Mouse (Mus musculus) skeletal muscle tissue, adult 2 months (tissue): Measurements from ENCODE around the gene Gm11027.
A peak's percentile ranks its signal among the peaks of the same experiment; 100 is the strongest.

Source experiments
- DNase-seq: peaks from one replicate; pipeline ENCODE4 v3.0.0-alpha.2; 2012; ENCODE audit warnings: low read depth, low spot score

Gene Gm11027

DNA sequence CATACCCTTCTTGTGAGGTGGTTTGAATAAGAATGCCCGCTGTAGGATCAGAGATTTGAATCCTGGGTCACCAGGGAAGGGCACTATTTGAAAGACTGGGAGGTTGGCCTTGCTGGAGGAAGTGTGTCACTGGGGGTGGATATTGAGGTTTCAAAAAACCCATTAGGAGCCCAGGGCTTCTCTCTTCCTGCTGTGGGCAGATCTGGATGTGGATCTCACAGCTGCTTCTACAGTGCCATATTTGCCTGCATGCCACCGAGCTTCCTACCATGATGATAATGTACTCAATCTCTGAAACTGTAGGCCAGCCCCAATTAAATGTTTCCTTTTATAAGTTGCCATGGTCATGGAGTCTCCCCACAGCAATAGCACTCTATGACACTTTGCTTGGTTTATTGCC lies 4.0 kb downstream of the Gm11027 start:
- DNase-seq = no peak

DNA sequence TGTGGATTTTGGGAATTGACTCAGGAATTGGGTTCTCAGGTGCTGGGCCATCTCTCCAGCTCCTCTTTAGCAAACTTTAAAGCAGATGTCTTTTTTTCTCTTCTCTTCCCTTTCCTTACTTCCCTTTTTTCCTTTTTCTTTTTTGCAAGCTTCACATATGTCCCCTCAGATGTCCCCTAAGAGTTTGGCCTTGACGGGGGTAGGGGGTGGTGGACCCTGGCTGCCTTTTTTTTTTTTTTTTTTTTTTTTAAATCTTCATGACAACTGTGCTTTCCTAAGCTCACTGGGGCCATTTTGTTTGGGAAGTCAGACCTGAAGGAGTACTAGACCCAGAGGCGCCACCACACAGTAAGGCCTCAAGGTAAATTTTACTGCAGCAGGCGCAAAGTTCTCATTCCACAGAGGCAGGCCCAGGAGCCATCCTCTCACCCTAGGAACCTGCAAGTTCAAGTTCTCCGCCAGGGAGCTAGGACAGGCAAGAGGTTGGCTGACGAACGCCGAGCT lies 5.0 kb downstream of the Gm11027 start:
- DNase-seq = no peak

DNA sequence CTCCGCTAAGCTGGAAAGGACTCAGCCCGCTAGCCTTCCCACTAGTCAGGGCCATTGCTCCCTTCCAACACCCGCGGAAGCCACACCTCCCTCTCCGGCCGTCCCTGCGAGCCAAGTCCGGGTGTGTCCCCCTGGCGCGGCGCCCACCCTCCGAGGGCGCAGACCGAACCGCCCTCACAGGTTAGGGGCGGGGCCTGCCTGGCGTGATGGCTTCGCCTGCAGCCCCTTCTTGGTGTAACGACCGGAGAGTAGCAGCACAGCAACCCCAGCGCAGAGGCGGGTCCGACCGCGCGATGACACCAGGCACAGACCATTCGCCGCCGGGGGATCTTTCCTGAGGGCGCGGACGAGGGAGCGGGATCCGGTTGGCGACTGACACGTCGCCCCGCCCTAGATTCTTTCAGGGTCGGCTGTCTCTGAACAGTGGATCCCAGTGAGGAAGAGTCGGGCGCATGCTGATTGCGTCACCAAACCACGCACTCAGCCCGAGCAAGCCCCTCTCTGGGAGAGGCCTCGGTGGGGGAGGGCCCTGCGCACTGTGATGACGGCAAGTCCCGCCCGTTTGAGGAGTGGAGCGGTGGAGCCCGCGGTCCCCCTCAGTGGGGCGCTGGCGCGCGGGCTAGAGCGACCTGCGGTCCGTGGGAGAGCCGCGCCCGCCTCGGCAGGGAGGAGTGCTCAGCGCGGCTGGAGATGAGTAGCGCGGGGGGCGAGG lies 5.6 kb downstream of the Gm11027 start, which contains the start of gene Esyt2:
TSS of gene Esyt2 (plus strand) at position 544 of the 712 bp plus-strand sequence.
- DNase-seq = peak; percentile 99

DNA sequence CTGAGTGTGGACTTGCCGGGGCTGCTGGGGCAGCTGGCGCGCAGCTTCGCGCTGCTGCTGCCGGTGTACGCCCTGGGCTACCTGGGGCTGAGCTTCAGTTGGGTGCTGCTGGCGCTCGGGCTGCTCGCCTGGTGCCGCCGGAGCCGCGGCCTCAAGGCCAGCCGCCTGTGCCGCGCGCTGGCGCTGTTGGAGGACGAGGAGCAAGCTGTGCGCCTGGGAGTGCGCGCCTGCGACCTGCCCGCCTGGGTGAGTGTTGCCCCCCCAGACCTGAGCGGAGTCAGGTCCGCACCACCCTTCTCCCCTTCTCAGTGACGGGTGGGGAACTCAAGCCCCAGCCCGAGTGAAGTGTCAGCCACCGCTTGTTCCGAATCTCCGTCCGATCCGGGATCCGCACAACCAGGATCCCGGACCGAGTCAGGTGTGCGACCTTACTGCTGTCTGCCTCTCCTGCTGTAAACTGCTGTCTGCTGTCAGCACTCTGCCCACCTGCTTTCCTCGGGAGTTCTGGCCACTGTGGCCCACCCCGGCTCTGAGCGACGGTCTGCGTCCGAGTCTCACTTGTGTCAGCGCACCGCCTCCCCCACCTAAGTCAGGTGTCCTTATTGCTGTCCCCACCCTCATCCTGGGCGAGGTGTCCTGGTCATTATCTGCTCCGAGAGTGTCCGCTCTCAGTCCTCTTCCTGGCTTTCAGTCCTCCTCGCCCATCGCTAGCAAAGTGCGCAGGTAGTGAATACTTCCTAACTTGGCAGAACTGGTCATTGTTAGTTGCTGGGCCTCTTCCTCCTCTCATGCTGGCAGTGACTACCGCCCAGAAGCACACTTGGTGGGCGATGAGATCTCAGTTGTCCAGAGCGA lies 6.5 kb downstream of the Gm11027 start:
- peak; percentile 40 for DNase-seq

DNA sequence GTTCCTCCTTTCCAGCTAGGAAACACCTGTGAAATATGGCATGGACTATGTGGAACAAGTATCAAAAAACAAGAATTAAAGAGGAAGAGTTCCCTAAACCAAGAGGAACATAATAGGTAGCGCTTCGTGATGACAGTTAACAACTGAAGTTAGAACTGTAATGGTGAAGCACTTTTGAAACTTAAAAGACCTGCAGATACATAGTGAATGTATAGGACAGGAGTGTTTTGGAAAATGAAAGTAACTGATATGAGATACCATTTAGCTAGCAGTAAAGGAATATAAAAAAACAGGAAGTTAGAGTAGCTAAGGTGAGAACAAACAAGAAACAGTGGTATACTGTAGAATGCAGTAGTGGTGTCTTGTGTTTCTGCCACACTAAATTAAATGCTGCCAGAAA lies 7.7 kb downstream of the Gm11027 start:
- no peak for DNase-seq

DNA sequence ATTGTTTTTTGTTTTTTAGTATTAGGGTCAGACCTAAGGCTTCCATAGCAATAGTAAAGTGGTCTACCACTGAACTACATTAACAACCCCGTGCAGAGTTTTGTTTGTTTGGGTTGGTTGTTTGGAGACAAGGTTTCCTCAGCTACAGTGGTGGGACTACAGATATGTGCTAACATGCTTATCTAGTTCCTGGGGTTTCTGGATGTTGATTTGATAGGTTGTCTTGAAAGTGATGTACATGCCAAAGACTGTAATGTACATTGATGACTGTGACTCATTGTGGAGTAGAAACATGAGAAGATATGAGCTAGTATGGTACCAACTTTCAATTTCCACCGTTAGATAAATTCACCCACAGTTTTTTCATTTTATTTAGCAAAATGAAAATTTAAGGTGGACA lies 8.3 kb downstream of the Gm11027 start:
- DNase-seq = no peak

DNA sequence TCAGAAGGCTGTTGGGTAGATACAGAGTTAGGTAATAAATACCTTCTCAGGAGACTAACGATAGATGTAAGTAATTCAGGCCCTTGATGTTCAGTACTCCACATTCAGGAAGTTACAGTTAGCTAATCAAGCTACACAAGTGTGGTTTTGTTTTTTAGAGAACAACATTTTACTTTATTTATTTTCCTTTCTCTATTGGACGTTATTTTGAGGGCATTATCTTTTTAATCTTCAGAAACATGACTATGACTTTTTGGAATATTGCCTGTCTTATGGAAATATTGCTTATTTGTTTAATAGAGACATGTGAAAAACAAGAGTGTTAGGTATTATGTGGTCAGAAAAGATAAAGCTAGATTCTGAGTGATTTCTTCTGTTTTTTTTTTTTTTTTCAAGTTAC lies 18.0 kb downstream of the Gm11027 start:
- no peak for DNase-seq

DNA sequence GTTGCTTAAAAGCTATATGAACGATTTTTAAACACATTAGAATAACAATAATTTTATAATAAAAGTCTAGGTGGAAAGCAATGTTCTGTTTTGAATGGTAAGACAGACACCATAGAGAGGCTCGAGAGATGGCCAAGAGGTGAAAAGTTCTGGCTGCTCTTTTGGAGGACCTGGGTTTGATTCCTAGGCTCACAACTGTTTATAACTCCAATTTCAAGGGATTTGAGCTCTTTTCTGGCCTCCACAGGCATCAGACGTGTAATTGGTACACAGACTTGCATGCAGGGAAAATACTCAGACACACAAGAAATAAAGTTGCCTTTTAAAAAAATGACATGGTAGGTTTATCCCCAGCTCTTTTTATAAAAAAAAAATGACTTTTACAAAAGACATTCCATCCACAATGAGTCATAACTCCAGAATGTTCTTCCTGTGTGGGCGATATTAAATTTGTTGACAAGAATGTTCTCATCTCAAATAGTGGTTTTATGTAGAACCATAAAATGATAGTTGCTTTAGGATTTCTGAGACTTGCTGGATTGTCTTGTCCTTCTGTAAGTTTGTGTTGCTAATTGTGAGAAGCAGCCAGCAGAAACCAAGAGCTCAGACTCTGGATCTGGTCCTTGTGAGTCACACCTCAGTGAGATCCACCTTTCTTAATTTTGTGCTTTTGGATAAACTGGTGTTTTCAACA lies 18.6 kb downstream of the Gm11027 start:
- peak; percentile 15 for DNase-seq

DNA sequence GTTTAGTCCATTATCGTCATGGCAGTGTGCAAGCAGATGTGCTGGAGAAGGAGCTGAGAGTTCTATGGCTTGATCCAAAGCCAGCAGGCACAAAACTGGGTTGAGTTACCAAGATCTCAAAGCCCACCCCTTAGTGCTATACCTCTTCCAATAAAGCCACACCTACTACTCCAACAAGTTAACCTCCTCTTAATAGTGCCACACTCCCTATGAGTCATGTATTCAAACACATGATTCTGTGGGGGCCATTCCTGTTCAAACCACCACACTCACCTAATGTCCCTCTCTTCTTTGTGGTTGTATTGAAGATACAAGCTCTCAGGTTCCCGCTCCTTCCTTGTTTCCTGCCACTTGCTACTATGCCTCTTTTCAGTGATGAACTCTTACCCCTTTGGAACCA lies 24.7 kb downstream of the Gm11027 start:
- no peak for DNase-seq

DNA sequence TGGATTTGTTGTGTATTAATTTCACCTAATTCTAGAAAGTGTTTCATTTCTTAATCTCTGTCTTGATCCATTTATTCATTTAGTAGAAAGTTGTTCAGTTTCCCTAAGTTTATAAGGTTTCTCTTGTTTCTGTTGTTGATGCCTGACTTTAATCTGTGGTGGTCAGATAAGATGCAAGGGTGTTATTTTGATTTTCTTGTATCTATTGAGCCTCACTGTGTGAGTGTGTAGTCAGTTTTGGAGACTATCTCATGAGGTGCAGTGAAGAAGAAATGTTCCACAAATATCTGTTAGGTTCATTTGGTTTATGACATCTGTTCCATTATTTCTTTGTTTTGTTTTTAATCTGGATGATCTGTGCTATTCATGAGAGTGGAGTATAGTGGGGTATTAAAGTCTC lies 27.0 kb downstream of the Gm11027 start:
- no peak for DNase-seq

DNA sequence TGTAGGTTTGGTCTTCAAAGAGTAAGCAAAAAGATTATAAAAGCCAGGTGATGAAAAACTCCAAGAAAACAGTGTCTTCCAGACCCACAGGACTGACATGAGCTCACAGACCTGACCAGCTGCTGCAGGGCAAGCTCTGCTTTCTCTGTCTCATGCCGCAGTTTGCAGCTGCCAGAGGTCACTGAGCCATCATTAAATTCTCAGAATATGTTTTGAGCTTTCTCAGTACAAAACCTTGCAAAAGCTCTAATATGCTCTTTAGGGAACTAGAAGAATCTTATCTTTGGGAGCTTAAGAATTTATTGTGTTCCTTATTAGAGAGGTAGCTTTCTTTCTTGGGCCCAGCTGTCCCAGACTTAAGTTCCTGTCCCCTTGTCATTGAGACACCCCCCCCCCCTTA lies 30.9 kb downstream of the Gm11027 start:
- DNase-seq = no peak

DNA sequence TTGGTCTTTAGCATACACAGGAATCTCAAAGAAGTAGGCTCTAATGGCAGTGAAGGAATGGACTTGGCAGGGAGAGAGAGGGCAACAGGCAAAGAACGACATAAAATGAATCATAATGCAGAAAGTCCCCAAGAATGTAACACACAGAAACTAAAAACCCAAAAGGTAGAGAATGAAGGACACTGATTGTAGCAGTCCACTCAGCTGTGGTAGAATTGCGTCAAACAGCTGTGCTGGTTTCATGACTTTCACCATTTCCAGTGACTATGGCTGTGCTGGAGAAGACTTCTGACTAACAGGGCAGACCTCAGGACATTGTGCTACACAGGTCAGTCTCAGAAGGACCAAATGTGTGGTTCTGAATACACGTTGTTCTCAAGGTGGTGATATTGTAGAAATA lies 32.7 kb downstream of the Gm11027 start:
- DNase-seq = no peak

DNA sequence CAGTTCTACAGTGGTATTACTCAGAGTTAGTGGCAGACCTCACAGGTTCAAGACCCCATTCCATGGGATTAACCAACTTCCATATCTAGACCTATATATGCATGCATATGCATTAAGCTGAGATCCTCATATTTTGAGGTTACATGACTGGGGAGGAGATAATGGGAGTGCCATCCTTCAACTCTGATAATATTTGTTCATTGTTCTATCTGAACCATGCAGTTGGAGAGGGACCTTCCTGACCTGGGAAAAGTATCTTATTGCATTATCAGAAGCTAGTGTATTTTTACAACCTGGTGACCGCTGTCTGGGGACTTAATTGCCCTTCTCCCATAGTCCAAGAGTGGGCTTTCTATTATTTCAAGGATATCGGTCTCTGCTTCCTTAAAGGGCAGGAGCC lies 33.4 kb downstream of the Gm11027 start:
- DNase-seq = no peak

DNA sequence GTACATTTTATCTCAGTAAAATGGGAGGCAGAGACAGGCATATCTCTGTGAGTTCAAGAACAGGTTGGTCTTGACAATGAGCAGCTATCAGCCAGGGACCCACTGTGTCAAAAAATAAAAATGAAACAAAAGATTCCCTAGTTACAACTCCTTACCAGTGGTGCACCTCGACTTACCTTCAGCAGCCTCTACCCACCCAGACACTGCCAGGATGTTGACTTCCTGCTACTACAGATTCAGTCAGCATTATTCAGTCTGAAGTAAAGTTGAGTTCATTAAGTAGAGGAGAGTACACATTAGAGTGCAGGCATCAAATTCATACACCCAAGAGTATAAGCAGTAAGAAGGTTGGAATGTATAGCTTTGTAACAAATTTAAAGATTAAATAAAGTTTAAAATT lies 38.6 kb downstream of the Gm11027 start:
- DNase-seq = no peak

DNA sequence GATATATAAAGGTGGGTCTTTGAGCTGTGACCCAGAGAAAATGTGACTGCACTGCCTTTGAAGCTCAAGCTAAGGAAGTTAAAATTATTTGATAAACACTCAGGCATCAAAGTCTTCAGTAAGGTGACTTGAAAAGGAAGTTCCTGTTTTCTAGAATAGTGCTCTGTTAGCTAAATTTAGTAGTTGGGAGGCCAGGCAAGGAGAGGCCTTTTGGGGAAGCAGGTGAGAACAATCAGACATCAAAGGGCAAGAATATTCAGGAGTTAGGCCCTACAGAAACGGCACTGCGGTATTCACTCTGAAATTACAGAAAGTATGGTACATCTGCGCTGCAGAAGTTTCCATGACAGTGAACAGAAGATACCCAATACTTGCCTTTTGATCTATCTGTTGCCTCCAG lies 40.3 kb downstream of the Gm11027 start:
- no peak for DNase-seq

DNA sequence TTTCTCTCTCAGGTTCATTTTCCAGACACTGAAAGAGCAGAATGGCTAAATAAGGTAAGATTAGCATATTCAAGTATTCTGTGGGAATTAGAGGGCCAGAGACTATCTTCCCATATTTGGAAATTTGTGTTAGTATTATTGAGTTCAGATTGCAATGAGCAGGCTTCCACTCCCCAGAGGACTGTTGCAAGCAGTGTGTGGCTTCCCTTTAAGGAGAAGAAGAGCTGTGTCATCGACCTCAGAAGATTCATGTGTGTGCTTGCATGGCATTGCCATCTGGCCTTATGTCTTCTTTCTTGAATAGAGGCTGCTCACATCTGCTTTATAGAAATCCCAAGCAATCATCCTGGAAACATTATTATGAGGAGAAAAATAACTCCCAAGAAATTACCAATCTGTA lies 42.6 kb downstream of the Gm11027 start:
- DNase-seq = no peak
